Mouse (Mus musculus): ENCODE results near the gene Kcne1. TPM values are rescaled to one million over a fixed set of nuclear protein-coding genes. Genes with fewer than 3 reads are reported as not detected.

Gene Kcne1
- not detected for total RNA-seq (2021)
- long read RNA-seq, experiment 1, result 0 reads
- long read RNA-seq, experiment 2, result 0 reads

DNA sequence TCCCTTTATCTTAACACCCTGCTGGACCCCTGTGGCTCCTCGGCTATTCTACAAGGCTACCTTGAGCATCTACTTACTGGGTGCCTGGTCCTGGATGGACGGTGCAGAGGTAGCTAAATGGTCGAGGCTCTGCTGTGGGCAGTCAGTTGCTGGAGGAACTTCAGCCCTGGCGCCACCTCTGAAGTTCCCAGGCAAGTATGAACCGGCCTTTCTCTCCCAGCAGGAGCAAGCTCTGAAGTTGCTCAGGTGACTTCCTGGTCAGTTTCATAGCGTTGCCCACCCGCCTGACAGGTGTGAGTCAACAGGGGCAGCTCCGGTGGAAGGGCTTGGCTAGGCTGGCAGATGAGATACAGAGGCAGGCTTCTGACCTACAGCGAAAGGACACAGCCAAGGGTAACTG lies at the start of gene Kcne1:
Gene Kcne1 (minus strand): TSS at position 240 of the 400 bp plus-strand sequence.
- DNase-seq (ENCODE audit: low spot score), result no peak

DNA sequence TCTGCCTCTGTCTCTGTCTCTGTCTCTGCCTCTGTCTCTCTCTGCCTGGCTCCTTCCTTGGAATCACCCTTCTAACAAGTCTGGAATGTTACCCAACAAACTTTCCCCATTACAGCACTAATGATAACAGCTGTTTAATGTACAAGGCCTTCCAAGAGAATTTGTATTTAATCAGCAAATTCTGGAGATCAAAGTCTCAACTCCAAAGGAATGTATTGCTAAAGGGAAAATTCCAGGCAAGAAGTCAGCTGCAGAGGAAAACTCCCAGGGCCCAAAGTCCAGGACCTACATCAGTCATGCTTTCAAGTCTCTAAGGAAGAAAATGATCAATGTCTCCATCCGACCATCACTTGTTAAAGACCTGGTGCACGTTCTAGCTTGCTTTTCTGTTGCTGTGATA lies 48.6 kb upstream of the Kcne1 start:
- DNase-seq (ENCODE audit: low spot score), result no peak

DNA sequence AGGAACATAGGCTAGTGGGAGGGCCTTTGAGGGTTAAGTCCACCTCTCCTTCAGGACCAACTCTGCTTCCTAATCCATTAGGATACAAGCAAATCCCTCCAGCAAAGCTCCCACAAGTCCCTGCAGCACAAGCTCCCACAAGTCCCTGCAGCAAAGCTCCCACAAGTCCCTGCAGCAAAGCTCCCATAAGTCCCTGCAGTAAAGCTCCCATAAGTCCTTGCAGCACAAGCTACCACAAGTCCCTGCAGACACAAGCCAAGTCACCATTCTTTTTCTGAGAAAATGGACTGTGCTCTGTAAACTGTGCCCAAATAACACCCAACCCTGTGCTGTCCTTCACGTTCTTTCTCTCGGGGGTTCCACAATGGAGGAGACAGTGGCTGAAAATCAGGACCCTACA lies 44.9 kb upstream of the Kcne1 start:
- no peak for DNase-seq (ENCODE audit: low spot score)

DNA sequence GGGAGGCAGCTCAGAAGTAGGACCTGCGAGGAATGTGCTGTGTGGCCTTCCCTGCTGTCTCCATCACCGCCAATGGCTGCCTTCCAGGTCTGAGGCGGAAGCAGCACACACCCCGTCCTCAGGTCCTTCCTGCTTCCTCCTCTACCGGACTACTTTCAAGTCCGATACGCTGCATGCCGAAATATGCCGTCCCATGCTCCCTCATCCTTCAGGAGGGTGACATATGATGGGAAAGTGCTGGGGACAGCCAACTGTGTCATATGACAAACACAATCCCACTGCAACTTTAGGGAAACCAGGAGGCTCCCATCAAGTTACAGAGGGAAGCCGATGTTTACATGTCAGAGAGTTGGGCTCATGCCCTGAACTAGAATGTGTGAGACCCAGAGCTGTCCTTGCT lies 43.8 kb upstream of the Kcne1 start:
- no peak for DNase-seq (ENCODE audit: low spot score)

DNA sequence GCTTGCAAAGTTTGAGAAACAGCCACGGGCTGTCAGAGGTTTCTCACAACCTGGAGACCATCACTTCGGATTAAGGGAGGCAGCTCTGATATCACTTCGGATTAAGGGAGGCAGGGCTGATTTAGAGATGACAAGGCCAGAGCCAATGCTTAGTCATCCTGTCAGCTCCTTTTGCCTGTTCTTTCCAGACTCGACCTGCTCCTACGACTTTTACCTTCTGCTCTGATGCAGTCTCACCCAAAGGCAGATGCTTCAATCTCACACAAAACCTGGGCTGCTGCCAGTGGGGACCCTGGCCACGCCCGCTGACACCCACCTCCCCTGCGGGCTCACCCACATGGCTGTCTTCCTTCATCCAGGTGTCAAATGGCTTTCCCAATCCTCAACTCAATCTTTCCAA lies 42.9 kb upstream of the Kcne1 start:
- DNase-seq (ENCODE audit: low spot score), result no peak

DNA sequence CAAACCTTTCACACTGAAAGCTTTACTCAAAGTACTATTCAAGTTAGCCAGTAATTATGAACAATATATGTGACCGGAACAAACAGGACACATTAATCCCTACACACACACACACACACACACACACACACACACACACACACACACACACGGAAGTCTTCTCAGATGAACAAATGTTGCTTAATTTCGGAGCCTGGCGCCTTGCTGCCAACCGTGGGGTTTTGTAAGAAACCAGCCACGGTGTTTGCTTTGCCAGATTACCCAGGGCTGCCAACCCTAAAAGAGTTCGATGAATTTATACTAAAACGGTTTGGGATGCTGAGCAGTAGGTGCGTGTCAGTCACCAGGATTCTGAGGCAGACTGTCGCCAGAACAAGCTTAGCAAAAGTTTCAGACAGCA lies 41.9 kb upstream of the Kcne1 start:
- DNase-seq (ENCODE audit: low spot score), result no peak

DNA sequence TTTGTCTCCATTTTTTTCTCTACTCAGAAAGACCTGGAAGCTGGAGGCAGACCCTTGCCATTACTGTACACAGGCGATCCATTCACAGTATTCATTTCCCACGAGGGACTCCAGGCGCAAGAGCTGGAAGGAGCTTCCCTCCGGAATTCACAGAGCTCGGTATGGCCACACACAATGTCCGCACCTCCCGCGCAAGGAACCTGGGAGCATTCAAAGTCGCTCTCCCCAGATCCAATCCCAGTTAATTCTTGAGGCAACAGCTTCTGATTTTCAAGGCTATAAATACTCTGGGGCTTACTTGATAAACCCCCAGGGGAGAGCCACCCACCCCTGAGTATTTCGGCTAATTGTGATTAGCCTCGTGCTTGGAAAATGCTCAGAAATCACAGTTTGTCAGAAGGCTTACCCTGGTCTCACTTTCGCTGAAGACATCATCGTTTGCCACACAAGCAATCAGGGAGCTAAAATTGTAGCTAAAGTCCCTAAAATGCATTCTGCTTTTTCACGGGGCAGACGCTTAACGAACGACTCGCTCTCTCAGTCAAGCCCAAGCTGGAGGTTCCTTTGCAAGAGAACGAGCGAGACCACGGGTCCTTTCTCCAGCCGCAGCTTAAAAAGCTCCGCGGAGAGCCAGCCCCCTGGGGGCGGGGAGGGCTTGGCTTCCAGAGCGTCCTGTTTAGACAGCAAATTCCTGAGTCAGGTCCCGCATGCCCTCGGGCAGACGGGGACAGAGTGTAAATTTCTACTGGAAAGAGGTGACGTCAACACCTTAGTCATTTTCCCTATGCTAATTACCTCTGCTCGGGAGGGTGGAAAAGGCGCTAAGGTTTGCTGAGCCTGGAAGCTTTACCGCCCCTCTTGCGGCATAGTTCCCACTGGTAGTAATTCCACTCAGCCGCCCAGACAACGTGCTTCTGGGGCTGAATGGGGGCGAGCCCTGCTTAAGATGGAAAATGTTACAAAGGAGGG lies 40.5 kb upstream of the Kcne1 start:
- DNase-seq (ENCODE audit: low spot score), result peak; percentile 88

DNA sequence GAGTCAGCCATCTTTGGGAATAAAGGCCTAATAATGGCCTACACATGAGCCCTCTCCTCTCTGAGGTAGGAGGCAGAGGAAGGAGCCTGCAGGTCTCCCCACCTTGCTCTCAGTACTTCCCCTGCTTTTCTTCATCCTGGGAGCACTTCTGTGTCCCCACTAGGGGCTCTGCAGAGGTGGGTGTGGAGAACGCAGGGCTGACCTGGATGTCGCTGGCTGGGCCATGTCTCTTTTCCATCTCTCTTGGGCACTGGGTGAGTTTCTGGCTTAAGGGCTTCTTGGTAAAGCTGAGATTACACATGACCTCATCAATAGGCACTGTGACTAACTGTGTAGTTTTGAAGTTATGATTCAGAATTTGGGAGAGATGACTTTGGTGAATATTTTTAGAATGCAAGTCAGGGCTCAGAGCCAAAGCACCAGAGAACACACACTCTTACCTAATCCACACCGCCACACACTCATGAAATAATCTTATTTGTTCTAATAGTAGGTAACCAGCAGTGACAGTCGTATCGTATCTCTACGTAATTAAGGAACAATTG lies 39.4 kb upstream of the Kcne1 start:
- no peak for DNase-seq (ENCODE audit: low spot score)

DNA sequence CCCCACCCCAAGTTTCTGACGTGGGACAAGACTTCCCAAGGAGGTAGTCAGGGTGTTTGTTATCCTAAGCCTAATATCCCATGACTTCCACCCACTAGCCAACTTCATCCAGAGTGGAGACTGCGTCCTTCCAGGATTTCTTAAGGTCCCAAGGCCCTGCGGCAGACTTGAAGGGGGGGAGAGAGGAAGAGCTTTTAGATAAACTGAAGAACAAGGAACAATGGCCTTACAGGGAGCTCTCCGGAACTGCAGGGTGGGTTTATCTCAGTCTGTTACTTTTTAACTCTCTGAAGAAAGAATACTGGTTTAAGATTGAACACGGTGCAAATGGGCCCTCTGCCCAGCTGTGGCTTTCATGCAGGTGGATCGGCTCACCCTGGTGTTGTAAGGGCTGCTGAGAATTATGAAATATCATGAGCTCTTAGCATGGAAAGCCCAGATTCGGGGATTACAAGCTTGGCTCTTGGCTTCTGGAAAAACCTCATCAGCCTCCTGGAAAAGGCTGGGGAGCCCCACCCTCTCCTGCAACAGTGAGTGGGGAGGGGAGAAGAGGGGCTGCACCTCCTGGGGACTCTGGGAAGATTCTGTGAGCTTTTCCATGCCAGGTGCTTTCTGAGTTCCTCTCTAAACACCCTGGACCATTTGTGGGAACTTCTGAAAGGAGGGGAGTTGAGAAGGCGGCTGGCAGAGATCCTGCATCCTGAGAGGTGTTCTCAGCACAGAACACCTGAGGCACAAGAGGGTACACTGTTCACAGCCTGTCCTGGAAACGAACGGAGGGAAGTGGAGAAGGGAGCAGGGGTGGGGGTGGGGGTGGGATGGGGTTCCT lies 38.7 kb upstream of the Kcne1 start:
- DNase-seq (ENCODE audit: low spot score), result no peak

DNA sequence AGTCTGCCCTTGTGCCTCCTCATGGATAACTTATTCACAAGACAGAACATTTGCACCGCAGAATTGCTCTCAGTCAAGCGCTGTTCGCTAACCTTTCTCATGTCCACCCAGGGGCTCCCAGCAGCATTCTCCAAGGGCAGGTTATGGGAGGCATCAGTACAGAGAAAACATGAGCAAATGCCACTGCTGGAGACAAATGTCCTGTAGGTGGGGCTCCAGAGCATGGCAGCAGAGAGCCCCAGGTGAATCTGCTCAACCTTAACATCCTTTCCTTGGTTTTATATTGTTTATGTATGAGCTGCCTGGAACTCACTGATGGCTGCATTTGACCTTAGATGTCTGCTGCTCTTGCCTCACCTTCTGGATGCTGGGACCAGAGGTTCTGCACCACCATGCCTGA lies 34.5 kb upstream of the Kcne1 start:
- no peak for DNase-seq (ENCODE audit: low spot score)

DNA sequence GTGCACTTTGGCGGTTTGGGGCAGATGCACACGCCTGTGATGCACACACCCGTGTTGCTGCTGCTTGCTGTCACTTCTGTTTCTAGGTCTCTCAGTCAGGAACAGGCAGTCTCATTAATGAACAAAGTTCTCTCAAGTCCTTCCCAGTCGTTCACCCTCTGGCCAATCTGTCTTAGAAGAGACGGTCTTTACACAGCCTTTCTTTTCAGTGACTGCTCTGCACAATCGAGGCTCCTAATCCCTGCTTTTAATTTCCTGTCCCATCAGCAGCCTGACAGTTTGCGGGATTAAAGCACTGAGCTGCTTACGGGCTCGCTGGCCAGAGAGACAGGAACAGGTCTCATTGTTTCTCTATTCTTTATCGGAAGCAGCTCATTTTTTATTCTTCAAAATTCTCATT lies 28.4 kb upstream of the Kcne1 start:
- DNase-seq (ENCODE audit: low spot score), result no peak

DNA sequence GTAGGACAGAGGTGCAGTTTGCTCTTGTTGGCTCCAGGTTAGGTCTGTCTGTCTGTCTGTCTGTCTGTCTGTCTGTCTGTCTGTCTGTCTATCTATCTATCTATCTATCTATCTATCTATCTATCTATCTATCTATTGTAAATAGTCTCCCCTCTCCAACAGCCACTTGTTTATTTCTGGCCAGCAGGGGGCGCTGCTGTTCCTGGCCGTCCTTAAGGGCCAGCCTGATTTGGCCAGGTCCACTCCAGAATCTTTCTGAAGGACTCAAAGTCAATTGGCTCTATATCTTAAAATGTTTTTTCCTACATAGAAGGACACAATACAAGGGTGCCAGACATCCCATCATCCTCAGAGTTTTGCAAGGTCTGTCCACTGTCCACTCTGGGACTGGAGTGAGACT lies 25.8 kb upstream of the Kcne1 start:
- peak; percentile 80 for DNase-seq (ENCODE audit: low spot score)

DNA sequence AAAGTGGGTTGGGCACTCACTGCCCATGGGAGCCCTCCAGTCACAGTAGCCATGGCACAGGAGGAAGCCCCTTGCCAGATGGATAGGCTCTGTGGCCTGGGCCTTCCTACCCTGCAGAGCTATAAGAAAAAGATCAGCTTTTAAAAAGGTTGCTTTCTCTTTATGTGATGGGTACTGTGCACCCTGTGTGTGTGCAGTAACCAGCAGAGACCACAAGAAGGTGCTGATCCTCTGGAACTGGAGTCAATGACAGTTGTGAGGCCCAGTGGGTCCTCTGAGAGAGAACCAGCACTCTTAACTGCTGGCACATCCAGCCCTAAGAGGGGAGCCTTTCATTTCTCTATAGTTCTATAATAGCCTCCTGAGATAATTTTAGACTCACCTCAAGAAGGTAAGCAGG lies 24.1 kb upstream of the Kcne1 start:
- no peak for DNase-seq (ENCODE audit: low spot score)

DNA sequence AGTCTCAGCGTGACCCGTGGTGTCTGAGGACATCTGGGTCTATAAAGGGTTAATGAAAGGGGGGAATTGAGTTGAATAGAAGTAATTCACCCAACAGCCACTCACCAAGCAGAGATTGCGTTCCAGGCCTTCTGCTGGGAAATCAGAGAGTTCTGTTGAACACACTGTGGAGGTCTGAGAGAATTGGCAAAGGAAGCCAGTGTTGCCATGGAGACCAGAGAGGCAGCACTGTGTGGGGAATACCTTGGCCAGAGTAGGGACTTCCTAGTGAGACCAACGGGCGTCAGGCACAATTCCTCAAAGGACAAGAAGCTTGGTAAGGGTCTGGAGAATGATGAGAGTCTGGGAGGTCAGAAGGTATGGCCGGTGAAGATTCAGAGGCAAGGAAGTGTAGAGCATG lies 23.2 kb upstream of the Kcne1 start:
- DNase-seq (ENCODE audit: low spot score), result no peak

DNA sequence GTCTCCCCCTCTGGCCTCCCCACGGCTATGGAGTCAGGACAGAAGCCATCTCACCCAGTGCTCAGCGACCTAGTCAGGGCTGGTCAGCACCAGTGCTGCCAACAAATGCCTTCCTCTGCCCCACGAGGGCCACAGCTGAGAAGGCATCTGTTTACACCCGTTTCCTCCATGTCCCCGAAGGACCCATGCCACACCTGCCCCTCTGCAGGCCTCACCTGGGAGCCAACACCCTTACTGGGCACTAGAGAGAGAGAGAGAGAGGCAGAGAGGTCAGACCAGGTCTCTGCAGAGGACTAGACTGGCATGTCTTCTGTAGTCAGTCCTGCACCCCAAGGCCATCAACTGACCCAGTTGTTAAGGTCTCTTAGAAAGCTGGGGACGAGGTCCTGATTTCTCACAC lies 21.8 kb upstream of the Kcne1 start:
- DNase-seq (ENCODE audit: low spot score), result no peak

DNA sequence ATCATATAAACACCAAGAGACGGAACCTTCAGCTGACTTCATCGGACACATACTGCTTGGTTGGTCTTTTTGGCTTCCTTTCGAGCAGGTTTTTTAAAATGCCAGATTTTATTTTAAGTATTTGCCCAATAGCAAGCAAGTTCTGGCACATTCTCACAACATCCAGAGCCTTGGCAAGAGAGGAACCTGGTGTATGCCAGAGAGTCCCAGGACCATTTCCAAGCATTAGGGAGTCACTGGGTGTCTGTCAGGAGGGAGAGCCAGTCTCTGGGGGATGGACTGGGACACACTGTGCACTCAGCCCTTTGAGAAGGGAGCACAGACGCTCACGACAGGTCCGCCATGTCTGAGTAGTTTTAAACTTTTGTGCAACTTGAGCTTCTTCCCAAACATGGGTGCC lies 17.7 kb upstream of the Kcne1 start:
- no peak for DNase-seq (ENCODE audit: low spot score)

DNA sequence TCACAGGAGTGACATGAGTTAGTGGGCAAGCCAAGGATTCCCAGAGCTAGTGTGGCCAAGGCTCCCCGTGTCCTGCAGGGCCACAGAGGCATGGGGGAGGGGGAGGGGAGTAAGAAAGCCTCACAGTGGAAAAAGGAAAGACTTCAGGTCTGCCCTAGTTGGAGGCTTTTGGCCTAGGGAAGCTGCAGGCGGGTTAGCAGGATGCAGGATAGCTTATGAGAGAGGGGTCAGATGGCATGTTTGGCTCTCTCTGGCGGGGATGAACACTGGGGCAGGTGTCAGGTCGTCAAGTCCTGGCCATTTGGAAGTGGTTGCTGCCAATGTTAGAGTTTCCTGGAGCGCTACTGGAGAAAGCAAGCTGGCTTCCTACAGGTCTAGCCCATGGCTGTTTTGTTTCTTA lies 12.4 kb upstream of the Kcne1 start:
- no peak for DNase-seq (ENCODE audit: low spot score)

DNA sequence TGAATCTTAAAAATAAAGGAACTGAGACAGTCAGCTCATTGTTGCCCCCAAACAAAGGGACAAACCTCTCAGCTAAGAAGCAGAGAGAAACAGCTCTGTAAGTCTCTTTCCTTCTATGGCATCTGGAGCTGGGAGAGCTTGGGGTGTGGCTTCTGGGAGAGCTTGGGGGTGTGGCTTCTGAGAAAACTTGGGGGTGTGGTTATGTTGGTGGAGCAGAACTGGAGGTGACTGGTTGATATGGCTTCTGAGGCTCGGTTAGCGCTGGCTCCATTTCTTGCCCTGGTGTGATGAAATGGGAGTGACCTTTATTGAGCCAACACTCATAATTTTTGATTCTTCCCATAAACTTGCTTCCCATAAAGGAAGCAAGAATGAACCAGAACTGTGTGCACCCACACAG lies 10.0 kb upstream of the Kcne1 start:
- peak; percentile 33 for DNase-seq (ENCODE audit: low spot score)

DNA sequence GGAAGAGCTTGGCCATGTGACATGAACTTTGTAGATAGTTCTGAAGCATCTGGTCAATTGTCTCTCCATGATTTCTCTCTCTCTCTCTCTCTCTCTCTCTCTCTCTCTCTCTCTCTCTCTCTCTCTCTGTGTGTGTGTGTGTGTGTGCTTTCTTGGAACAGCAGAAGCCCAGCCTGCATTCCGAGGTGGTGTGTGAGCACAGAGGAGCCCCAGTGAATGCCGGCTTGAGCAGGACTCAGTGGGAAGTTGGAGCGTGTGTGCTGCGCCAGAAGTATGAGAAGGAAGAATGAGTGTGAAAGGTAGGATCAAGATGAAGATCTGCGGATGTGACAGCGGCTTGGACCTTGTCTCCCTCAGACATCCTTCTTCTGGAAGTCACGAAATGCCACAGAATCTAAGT lies 6.2 kb upstream of the Kcne1 start:
- DNase-seq (ENCODE audit: low spot score), result no peak

DNA sequence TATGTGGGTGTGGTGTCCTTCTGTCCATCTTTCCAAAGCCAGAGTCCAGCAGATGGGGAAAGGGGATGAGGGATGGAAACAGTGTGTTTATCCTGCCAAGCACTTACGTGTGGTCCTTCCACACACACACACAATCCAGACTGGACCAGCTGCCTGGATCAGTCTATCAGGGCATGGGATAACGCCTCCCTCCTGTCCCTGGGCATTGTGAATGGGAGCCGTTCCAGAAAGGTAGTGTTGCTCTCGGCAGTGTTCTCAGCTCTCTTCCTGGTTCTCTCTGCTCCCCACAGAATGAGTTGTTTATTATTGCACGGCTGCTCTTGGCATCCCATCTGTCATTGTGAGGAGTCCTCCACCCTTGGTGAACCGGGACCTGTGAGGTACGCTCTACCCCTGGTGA lies 1.4 kb upstream of the Kcne1 start:
- DNase-seq (ENCODE audit: low spot score), result no peak

DNA sequence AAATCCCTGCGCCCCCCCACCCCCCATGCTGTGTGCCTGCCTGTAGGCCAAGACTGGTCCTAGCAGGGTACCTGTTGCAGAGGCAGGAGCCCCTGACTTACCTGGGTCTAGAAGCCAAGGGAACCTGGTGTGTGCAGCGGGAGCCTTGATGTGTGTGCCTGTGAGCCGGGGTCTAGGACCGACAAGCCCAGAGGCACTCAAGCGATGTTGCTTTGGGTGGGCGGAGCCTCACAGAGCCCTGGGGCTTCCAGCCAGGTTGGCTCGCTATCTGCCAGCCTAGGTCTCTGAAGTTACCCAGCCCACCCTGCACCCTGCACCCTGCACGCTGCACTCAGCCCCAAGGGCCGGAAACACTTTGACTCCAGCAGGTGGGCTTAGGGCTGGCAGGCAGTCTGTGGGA lies 534 bp downstream of the Kcne1 start:
- DNase-seq (ENCODE audit: low spot score), result no peak

DNA sequence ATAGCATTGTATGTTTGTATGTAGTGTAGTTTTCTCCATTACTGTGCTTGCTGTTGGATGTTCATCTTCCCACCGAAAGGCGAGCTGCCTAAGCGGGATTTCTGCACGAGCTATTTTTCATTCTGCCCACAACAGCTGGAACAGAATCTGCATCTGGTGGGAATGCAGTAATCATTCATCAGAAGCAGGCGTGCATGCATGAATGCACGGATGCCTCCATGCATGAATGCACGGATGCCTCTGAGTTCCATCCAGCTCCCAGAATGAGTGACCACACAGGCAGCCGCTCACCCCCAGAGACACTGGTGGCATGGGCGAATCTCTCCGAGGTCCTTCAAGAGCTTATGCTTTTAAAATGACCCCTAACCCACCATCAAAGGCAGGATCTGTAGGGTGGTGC lies 1.7 kb downstream of the Kcne1 start:
- no peak for DNase-seq (ENCODE audit: low spot score)

Data from gastrocnemius, adult 18-20 months (tissue).